Mouse (Mus musculus): Measurements from ENCODE around the gene Arnt2.

GRCm38 (mm10) chr7:84256661-84257060, 153.3 kb downstream of the Arnt2 start:
- TF ChIP-seq POLR2A (IDR thresholded peaks at IDR 0.05; ENCODE audit: low read depth, low read length) (no peak), CTCF (conservative IDR thresholded peaks at IDR 0.05; ENCODE audit: insufficient read depth, insufficient read length, low read depth, low read length) (no peak)
